Mouse (Mus musculus) cerebellum, adult 2 months (tissue): ENCODE measurements at regions not wholly inside any gene's neighbourhood (a gene's known extent, or its start where the extent isn't known, plus 50 kb on each side); places are given as distances from the start of the nearest gene placed in this dataset.

Source experiments
- CTCF ChIP-seq: fragments of 200-500 bp; IDR thresholded peaks from 2 replicates; pipeline ENCODE4 v1.5.1; 2011; ENCODE audit warnings: low read depth, mild to moderate bottlenecking, control low read depth, low read length, moderate library complexity, borderline replicate concordance; ENCODE audit not compliant: insufficient read depth
- POLR2A ChIP-seq: fragments of 200-500 bp; IDR thresholded peaks from 2 replicates; pipeline ENCODE4 v1.6.1; 2011; ENCODE audit warnings: low read length, control low read depth, borderline replicate concordance; ENCODE audit not compliant: insufficient read depth

- TF ChIP-seq POLR2A, result no peak
- no peak for TF ChIP-seq CTCF
Observed at GRCm38 (mm10) chr8:87087451-87088095, 202.5 kb upstream of the N4bp1 start.
